Mouse (Mus musculus) liver, embryonic 11.5 days (tissue): ENCODE results near the gene Gm9887. TPM values are rescaled to one million over a fixed set of nuclear protein-coding genes. Genes with fewer than 3 reads are reported as not detected.
"Not testable (repeated sequence)": the region's sequence is repeated elsewhere in the genome, so short reads cannot be mapped to it uniquely, and the experiment has no call there.

Experiments used
- ATAC-seq: fragments of 200-750 bp; cut with Nextera tagmentation; replicated peaks from 2 replicates; pipeline ENCODE4 v1.8.0; 2017; ENCODE audit warnings: moderate number of reproducible peaks, mild to moderate bottlenecking, moderate TSS enrichment, moderate library complexity; ENCODE audit not compliant: low FRiP score
- DNase-seq: peaks from one replicate; pipeline ENCODE4 v3.0.0-alpha.2; 2017; ENCODE audit warnings: low spot score
- H3K27ac ChIP-seq: fragments of 300-500 bp; sonication (generic); 2 replicates; pipeline ENCODE4 v1.5.1; 2014; ENCODE audit warnings: mild to moderate bottlenecking, low read depth, low read length, control low read depth
- H3K27me3 ChIP-seq: fragments of 300-500 bp; sonication (generic); replicated peaks from 2 replicates; pipeline ENCODE4 v1.6.1; 2014; ENCODE audit warnings: low read length, mixed read lengths; ENCODE audit not compliant: control insufficient read depth, insufficient read depth
- H3K36me3 ChIP-seq: fragments of 300-500 bp; sonication (generic); 2 replicates; pipeline ENCODE4 v1.6.1; 2014; ENCODE audit warnings: mild to moderate bottlenecking, low read length, moderate library complexity, mixed read lengths; ENCODE audit not compliant: control insufficient read depth, insufficient read depth
- H3K4me1 ChIP-seq: fragments of 300-500 bp; sonication (generic); replicated peaks from 2 replicates; pipeline ENCODE4 v1.6.1; 2014; ENCODE audit warnings: low read length, mixed read lengths; ENCODE audit not compliant: control insufficient read depth, insufficient read depth
- H3K4me2 ChIP-seq: fragments of 300-500 bp; sonication (generic); 2 replicates; pipeline ENCODE4 v1.6.1; 2014; ENCODE audit warnings: mild to moderate bottlenecking, control low read depth, moderate library complexity
- H3K4me3 ChIP-seq: fragments of 300-500 bp; sonication (generic); 2 replicates; pipeline ENCODE4 v1.5.1; 2014; ENCODE audit warnings: low read depth, low read length, control low read depth
- H3K9ac ChIP-seq: fragments of 300-500 bp; sonication (generic); 2 replicates; pipeline ENCODE4 v1.6.1; 2014; ENCODE audit warnings: low read depth, low read length, control low read depth
- H3K9me3 ChIP-seq: fragments of 300-500 bp; sonication (generic); 2 replicates; pipeline ENCODE4 v1.6.1; 2016; ENCODE audit warnings: low read length, inconsistent platforms, mixed read lengths; ENCODE audit not compliant: control insufficient read depth
- WGBS: fragments of 180-500 bp; shearing (Covaris S2); extraction: QIAGEN DNeasy Blood & Tissue Kit; methylation state at CpG from one replicate; pipeline ENCODE4 v1.1.7; 2014; 5-methylcytosine and 5-hydroxymethylcytosine counted together
- polyA plus RNA-seq: library from polyadenylated mRNA; unstranded; fragments of >200 nt; fragmentation: Nextera tagmentation; extraction: Ambion mirVana; gene quantifications from 2 replicates; pipeline ENCODE4 v1.2.1, GENCODE M21; 2014

Gm9887 gene
- polyA plus RNA-seq, 1 experiment from 2014 or later: 1.7 TPM

GRCm38 (mm10) chr12:69377636-69378035 lies 5.4 kb upstream of the Gm9887 start:
- H3K4me1 ChIP-seq, H3K9ac ChIP-seq, H3K27ac ChIP-seq, H3K9me3 ChIP-seq, DNase-seq, H3K4me2 ChIP-seq, H3K4me3 ChIP-seq, H3K36me3 ChIP-seq, H3K27me3 ChIP-seq, ATAC-seq: not testable (repeated sequence)
- 87% methylated on average over 6 of the region's 6 CpGs for WGBS

- Histone ChIP-seq H3K4me1 (peaks cover 4% of the 10 kb centered on the region), H3K4me2 (no peak overlapping the region), H3K4me3 (no peak overlapping the region), H3K27ac (no peak overlapping the region), H3K27me3 (no peaks in the 10 kb centered on the region), H3K36me3 (peaks cover 2% of the 10 kb centered on the region), H3K9ac (no peak overlapping the region), H3K9me3 (no peaks in the 10 kb centered on the region)
- DNase-seq (no peak), ATAC-seq (no peak)
- WGBS: 96% methylated on average over 1 of the region's 1 CpGs
These were observed 4.9 kb upstream of the Gm9887 start for GRCm38 (mm10) chr12:69377188-69377587.

GRCm38 (mm10) chr12:69376132-69376531 lies 3.9 kb upstream of the Gm9887 start:
- H3K4me3 ChIP-seq: no peak overlapping the region
- H3K9ac ChIP-seq: no peak overlapping the region
- H3K27ac ChIP-seq: no peak overlapping the region
- H3K4me1 ChIP-seq: peaks cover 4% of the 10 kb centered on the region
- 51% methylated on average over 2 of the region's 2 CpGs for WGBS
- H3K9me3 ChIP-seq: no peaks in the 10 kb centered on the region
- peak overlapping the region; percentile 33; the same call in 1 of the 2 replicates for H3K4me2 ChIP-seq
- no peaks in the 10 kb centered on the region for H3K27me3 ChIP-seq
- ATAC-seq (no peak), DNase-seq (no peak)
- H3K36me3 ChIP-seq: peaks cover 2% of the 10 kb centered on the region

GRCm38 (mm10) chr12:69373850-69374766 lies 1.9 kb upstream of the Gm9887 start:
- H3K4me1 ChIP-seq: peaks cover 10% of the 10 kb centered on the region
- no peaks in the 10 kb centered on the region for H3K27me3 ChIP-seq
- H3K36me3 ChIP-seq: peaks cover 2% of the 10 kb centered on the region
- H3K9ac ChIP-seq: peak overlapping the region; percentile 99
- ATAC-seq: no peak
- no peak for DNase-seq
- WGBS: 28% methylated on average over 11 of the region's 11 CpGs
- no peaks in the 10 kb centered on the region for H3K9me3 ChIP-seq
- H3K4me3 ChIP-seq: peak overlapping the region; percentile 96
- no peak overlapping the region for H3K27ac ChIP-seq
- peak overlapping the region; percentile 95 for H3K4me2 ChIP-seq

- ATAC-seq: peak; percentile 3; the same call in 1 of the 2 replicates
- under 1% methylated on average over 42 of the region's 42 CpGs for WGBS
- Histone ChIP-seq H3K36me3 (peaks cover 2% of the 10 kb centered on the region), H3K9ac (peak overlapping the region; percentile 99), H3K27me3 (no peaks in the 10 kb centered on the region), H3K4me2 (peak overlapping the region; percentile 95), H3K4me1 (peaks cover 10% of the 10 kb centered on the region), H3K27ac (peak overlapping the region; percentile 92), H3K4me3 (peak overlapping the region; percentile 96), H3K9me3 (no peaks in the 10 kb centered on the region)
- DNase-seq: peak; percentile 68
These were observed 573 bp upstream of the Gm9887 start for GRCm38 (mm10) chr12:69372731-69373331.

GRCm38 (mm10) chr12:69371421-69371853 lies 821 bp downstream of the Gm9887 start:
- peak overlapping the region; percentile 99 for H3K9ac ChIP-seq
- WGBS: under 1% methylated on average over 24 of the region's 24 CpGs
- peak overlapping the region; percentile 96 for H3K4me3 ChIP-seq
- no peaks in the 10 kb centered on the region for H3K9me3 ChIP-seq
- peaks cover 2% of the 10 kb centered on the region for H3K36me3 ChIP-seq
- ATAC-seq: peak; percentile 70
- H3K27ac ChIP-seq: peak overlapping the region; percentile 92
- peak overlapping the region; percentile 95 for H3K4me2 ChIP-seq
- no peak for DNase-seq
- H3K4me1 ChIP-seq: peaks cover 10% of the 10 kb centered on the region
- no peaks in the 10 kb centered on the region for H3K27me3 ChIP-seq

GRCm38 (mm10) chr12:69370936-69371335 lies 1.3 kb downstream of the Gm9887 start:
- Histone ChIP-seq H3K4me1 (peaks cover 9% of the 10 kb centered on the region), H3K9ac (peak overlapping the region; percentile 99), H3K27me3 (no peaks in the 10 kb centered on the region), H3K9me3 (no peaks in the 10 kb centered on the region), H3K4me2 (peak overlapping the region; percentile 95), H3K36me3 (no peaks in the 10 kb centered on the region; the same call in 1 of the 2 replicates), H3K27ac (peak overlapping the region; percentile 92), H3K4me3 (peak overlapping the region; percentile 96)
- WGBS: 11% methylated on average over 7 of the region's 7 CpGs
- ATAC-seq (no peak), DNase-seq (no peak)

- WGBS: 54% methylated on average over 2 of the region's 2 CpGs
- Histone ChIP-seq H3K9ac (no peak overlapping the region), H3K36me3 (no peaks in the 10 kb centered on the region), H3K4me2 (0 out of 2 replicates have a peak overlapping the region, but pooled peaks have one; percentile 14), H3K4me1 (peaks cover 13% of the 10 kb centered on the region), H3K4me3 (no peak overlapping the region), H3K27me3 (no peaks in the 10 kb centered on the region), H3K27ac (no peak overlapping the region), H3K9me3 (no peaks in the 10 kb centered on the region)
- DNase-seq: no peak
- no peak for ATAC-seq
These were observed 4.7 kb downstream of the Gm9887 start for GRCm38 (mm10) chr12:69367557-69367956.
